Mouse (Mus musculus) heart, embryonic 12.5 days (tissue): ENCODE results near the gene Zc3h7a. TPM values are rescaled to one million over a fixed set of nuclear protein-coding genes. Genes with fewer than 3 reads are reported as not detected.
A peak's percentile ranks its signal among the peaks of the same experiment; 100 is the strongest.

Source experiments
- ATAC-seq: fragments of 200-750 bp; cut with Nextera tagmentation; 2 replicates; pipeline ENCODE4 v1.8.0; 2017; ENCODE audit warnings: moderate TSS enrichment, moderate library complexity; ENCODE audit not compliant: insufficient number of reproducible peaks, low FRiP score
- H3K27ac ChIP-seq: fragments of 300-500 bp; sonication (generic); 2 replicates; pipeline ENCODE4 v1.5.1; 2016; ENCODE audit warnings: mild to moderate bottlenecking, moderate library complexity; ENCODE audit not compliant: poor library complexity, severe bottlenecking
- H3K27me3 ChIP-seq: fragments of 300-500 bp; sonication (generic); replicated peaks from 2 replicates; pipeline ENCODE4 v1.6.1; 2016; ENCODE audit warnings: mild to moderate bottlenecking, moderate library complexity
- H3K36me3 ChIP-seq: fragments of 300-500 bp; sonication (generic); 2 replicates; pipeline ENCODE4 v1.6.1; 2016; ENCODE audit warnings: mild to moderate bottlenecking, moderate library complexity
- H3K4me1 ChIP-seq: fragments of 300-500 bp; sonication (generic); replicated peaks from 2 replicates; pipeline ENCODE4 v1.6.1; 2016; ENCODE audit warnings: mild to moderate bottlenecking
- H3K4me2 ChIP-seq: fragments of 300-500 bp; sonication (generic); 2 replicates; pipeline ENCODE4 v1.6.1; 2016; ENCODE audit warnings: mild to moderate bottlenecking, moderate library complexity
- H3K4me3 ChIP-seq: fragments of 300-500 bp; sonication (generic); 2 replicates; pipeline ENCODE4 v1.5.1; 2016; ENCODE audit warnings: mild to moderate bottlenecking
- H3K9ac ChIP-seq: fragments of 300-500 bp; sonication (generic); 2 replicates; pipeline ENCODE4 v1.6.1; 2016; ENCODE audit warnings: mild to moderate bottlenecking, moderate library complexity
- H3K9me3 ChIP-seq: fragments of 300-500 bp; sonication (generic); replicated peaks from 2 replicates; pipeline ENCODE4 v1.6.1; 2016; ENCODE audit warnings: mild to moderate bottlenecking, moderate library complexity
- WGBS: fragments of 180-500 bp; shearing (Covaris S2); methylation state at CpG from one replicate; pipeline ENCODE4 v1.1.7; 2016; 5-methylcytosine and 5-hydroxymethylcytosine counted together
- polyA plus RNA-seq: library from polyadenylated mRNA; unstranded; fragments of >200 nt; fragmentation: Nextera tagmentation; extraction: Ambion mirVana; gene quantifications from 2 replicates; pipeline ENCODE4 v1.2.1, GENCODE M21; 2016

The Zc3h7a gene
- polyA plus RNA-seq, 1 experiment from 2014 or later: 77.9 TPM

- peak within 1 kb of the TSS; percentile 98 for H3K27ac ChIP-seq
- no peaks in the 10 kb centered on the region for H3K9me3 ChIP-seq
- H3K36me3 ChIP-seq: peaks cover 31% of the 10 kb centered on the region
- peak; percentile 97 for ATAC-seq
- H3K4me2 ChIP-seq: peak within 1 kb of the TSS; percentile 79
- no peaks in the 10 kb centered on the region for H3K27me3 ChIP-seq
- H3K9ac ChIP-seq: peak within 1 kb of the TSS; percentile 98
- peak within 1 kb of the TSS; percentile 97 for H3K4me3 ChIP-seq
- WGBS: under 1% methylated on average over 80 of the region's 80 CpGs
- H3K4me1 ChIP-seq: peaks cover 23% of the 10 kb centered on the region
These were observed 41.5 kb downstream of the Zc3h7a start, which contains the start of gene Txndc11 for GRCm38 (mm10) chr16:11134348-11135344. TSS of gene Txndc11 (minus strand) at chr16:11134650.

GRCm38 (mm10) chr16:11133476-11134347 lies 42.5 kb downstream of the Zc3h7a start:
- ATAC-seq: peak; percentile 44; the same call in 1 of the 2 replicates
- under 1% methylated on average over 34 of the region's 34 CpGs for WGBS
- Histone ChIP-seq H3K4me2 (peak overlapping the region; percentile 79), H3K4me3 (peak overlapping the region; percentile 97), H3K36me3 (peaks cover 22% of the 10 kb centered on the region), H3K27ac (peak overlapping the region; percentile 98), H3K9me3 (no peaks in the 10 kb centered on the region), H3K4me1 (peaks cover 23% of the 10 kb centered on the region), H3K9ac (peak overlapping the region; percentile 98), H3K27me3 (no peaks in the 10 kb centered on the region)

- no peak for ATAC-seq
- Histone ChIP-seq H3K27me3 (no peaks in the 10 kb centered on the region), H3K4me1 (peaks cover 23% of the 10 kb centered on the region), H3K9me3 (no peaks in the 10 kb centered on the region), H3K27ac (no peak overlapping the region), H3K4me3 (peak overlapping the region; percentile 97), H3K9ac (peak overlapping the region; percentile 47), H3K4me2 (peak overlapping the region; percentile 79), H3K36me3 (peaks cover 23% of the 10 kb centered on the region)
- WGBS: 10% methylated on average over 2 of the region's 2 CpGs
These were observed 43.4 kb downstream of the Zc3h7a start for GRCm38 (mm10) chr16:11132839-11133238.

- Histone ChIP-seq H3K36me3 (peaks cover 39% of the 10 kb centered on the region), H3K4me1 (peaks cover 16% of the 10 kb centered on the region), H3K9me3 (no peaks in the 10 kb centered on the region), H3K27me3 (no peaks in the 10 kb centered on the region), H3K27ac (no peak overlapping the region), H3K4me3 (no peak overlapping the region), H3K9ac (no peak overlapping the region), H3K4me2 (no peak overlapping the region)
- no peak for ATAC-seq
- 89% methylated on average over 11 of the region's 11 CpGs for WGBS
These were observed 47.9 kb downstream of the Zc3h7a start for GRCm38 (mm10) chr16:11128301-11128700.

GRCm38 (mm10) chr16:11125371-11125770 lies 50.8 kb downstream of the Zc3h7a start:
- Histone ChIP-seq H3K9me3 (no peaks in the 10 kb centered on the region), H3K9ac (no peak overlapping the region), H3K36me3 (peaks cover 63% of the 10 kb centered on the region), H3K4me2 (no peak overlapping the region), H3K27ac (no peak overlapping the region), H3K4me1 (no peaks in the 10 kb centered on the region; the same call in 1 of the 2 replicates), H3K27me3 (no peaks in the 10 kb centered on the region), H3K4me3 (no peak overlapping the region)
- 96% methylated on average over 2 of the region's 2 CpGs for WGBS
- ATAC-seq: no peak

- Histone ChIP-seq H3K4me1 (no peaks in the 10 kb centered on the region), H3K36me3 (peaks cover 74% of the 10 kb centered on the region), H3K27me3 (no peaks in the 10 kb centered on the region), H3K9ac (no peak overlapping the region), H3K27ac (no peak overlapping the region), H3K4me2 (no peak overlapping the region), H3K9me3 (no peaks in the 10 kb centered on the region), H3K4me3 (no peak overlapping the region)
- no peak for ATAC-seq
- WGBS: 92% methylated on average over 1 of the region's 1 CpGs
These were observed 52.1 kb downstream of the Zc3h7a start for GRCm38 (mm10) chr16:11124110-11124509.

- no peak overlapping the region for H3K4me2 ChIP-seq
- no peak overlapping the region for H3K27ac ChIP-seq
- H3K4me1 ChIP-seq: no peaks in the 10 kb centered on the region
- no peaks in the 10 kb centered on the region for H3K27me3 ChIP-seq
- ATAC-seq: no peak
- no peak overlapping the region for H3K9ac ChIP-seq
- no peaks in the 10 kb centered on the region for H3K9me3 ChIP-seq
- H3K4me3 ChIP-seq: no peak overlapping the region
- 92% methylated on average over 2 of the region's 2 CpGs for WGBS
- H3K36me3 ChIP-seq: peaks cover 71% of the 10 kb centered on the region
These were observed 53.6 kb downstream of the Zc3h7a start for GRCm38 (mm10) chr16:11122625-11123024.

- WGBS: 77% methylated on average over 4 of the region's 4 CpGs
- no peak for ATAC-seq
These were observed 66.9 kb downstream of the Zc3h7a start for GRCm38 (mm10) chr16:11109198-11109740.

GRCm38 (mm10) chr16:11104905-11105304 lies 71.3 kb downstream of the Zc3h7a start:
- H3K4me1 ChIP-seq: no peaks in the 10 kb centered on the region
- 89% methylated on average over 1 of the region's 1 CpGs for WGBS
- no peak overlapping the region for H3K27ac ChIP-seq
- H3K9me3 ChIP-seq: peaks cover 6% of the 10 kb centered on the region; the same call in 1 of the 2 replicates
- no peak overlapping the region for H3K4me3 ChIP-seq
- no peaks in the 10 kb centered on the region for H3K27me3 ChIP-seq
- no peak overlapping the region for H3K4me2 ChIP-seq
- peaks cover 50% of the 10 kb centered on the region for H3K36me3 ChIP-seq
- ATAC-seq: no peak
- H3K9ac ChIP-seq: no peak overlapping the region

More at GRCm38 (mm10) chr16:11109198-11109740, 66.9 kb downstream of the Zc3h7a start:
- Histone ChIP-seq H3K27me3 (no peaks in the 10 kb centered on the region), H3K36me3 (peaks cover 45% of the 10 kb centered on the region), H3K9me3 (peaks cover 6% of the 10 kb centered on the region; the same call in 1 of the 2 replicates), H3K9ac (no peak overlapping the region), H3K27ac (no peak overlapping the region), H3K4me2 (no peak overlapping the region), H3K4me3 (no peak overlapping the region), H3K4me1 (no peaks in the 10 kb centered on the region)

GRCm38 (mm10) chr16:11097301-11097700 lies 78.9 kb downstream of the Zc3h7a start:
- peaks cover 21% of the 10 kb centered on the region for H3K4me1 ChIP-seq
- no peaks in the 10 kb centered on the region for H3K27me3 ChIP-seq
- 93% methylated on average over 3 of the region's 3 CpGs for WGBS
- H3K27ac ChIP-seq: no peak overlapping the region
- H3K9me3 ChIP-seq: no peaks in the 10 kb centered on the region
- no peak overlapping the region for H3K4me2 ChIP-seq
- peaks cover 17% of the 10 kb centered on the region for H3K36me3 ChIP-seq
- no peak overlapping the region for H3K4me3 ChIP-seq
- H3K9ac ChIP-seq: no peak overlapping the region
- no peak for ATAC-seq
